ENCODE assay signal across 8 mouse cellular contexts in the genomic region with DNA sequence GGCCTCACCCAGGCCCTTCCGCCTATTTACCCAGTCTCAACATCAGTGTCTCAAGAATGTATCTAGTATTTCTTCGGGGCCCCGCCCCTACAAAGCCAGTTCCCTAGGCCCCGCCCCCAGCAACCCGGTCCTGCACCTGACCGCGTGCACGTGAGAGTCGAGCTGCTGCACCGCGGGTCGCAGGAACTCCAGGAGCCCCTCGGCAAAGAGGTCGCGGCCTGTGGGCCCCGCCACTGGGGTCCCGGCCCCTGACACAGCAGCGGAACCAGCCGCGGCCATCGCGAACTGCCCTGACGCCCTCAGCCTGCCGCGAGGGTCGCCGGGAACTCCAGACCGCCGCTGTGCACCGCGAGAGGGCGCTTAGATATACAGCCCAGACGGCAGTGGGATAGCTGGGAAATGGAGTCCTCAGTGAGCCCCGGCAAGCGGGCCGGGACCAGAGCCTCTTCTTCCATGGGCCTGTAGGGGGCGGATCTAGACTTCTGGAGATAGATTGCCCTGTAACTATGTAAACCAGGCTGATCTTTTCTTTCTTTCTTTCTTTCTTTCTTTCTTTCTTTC. TPM values are rescaled to one million over a fixed set of nuclear protein-coding genes. Genes with fewer than 3 reads are reported as not detected.
DNase-seq lines count a peak whose midpoint lies in the region; ATAC-seq and TF ChIP-seq lines count a peak whose summit lies in the region.

TSS of gene Snapin (minus strand) at position 338 of the 561 bp plus-strand sequence.

- H3K36me3 ChIP-seq in G1E (replicated peaks), result peaks cover 61% of the 10 kb centered on the region
- H3K36me3 ChIP-seq in forebrain, postnatal 0 days (ENCODE audit: insufficient read depth), result peaks cover 40% of the 10 kb centered on the region
- peaks cover 37% of the 10 kb centered on the region for H3K36me3 ChIP-seq in lung, embryonic 15.5 days

- peaks cover 22% of the 10 kb centered on the region for H3K4me1 ChIP-seq in G1E (ENCODE audit: insufficient read depth, low read depth, low read length)
- H3K4me1 ChIP-seq in forebrain, postnatal 0 days (ENCODE audit: insufficient read depth), result no peaks in the 10 kb centered on the region
- peaks cover 9% of the 10 kb centered on the region for H3K4me1 ChIP-seq in lung, embryonic 15.5 days

- TF ChIP-seq CTCF in G1E (IDR thresholded peaks at IDR 0.05; ENCODE audit: low read depth, low read length), result 0 out of 2 replicates have a peak, but pooled peaks have one; percentile 7
- TF ChIP-seq CTCF in forebrain, postnatal 0 days (IDR thresholded peaks at IDR 0.05; ENCODE audit: low read depth), result peak; percentile 94

- peak; percentile 88 for DNase-seq in G1E (ENCODE audit: low spot score)
- DNase-seq in cerebellum, adult 18-20 months, result peak; percentile 95 to 96
- DNase-seq in forebrain, postnatal 0 days, result peak; percentile 95
- DNase-seq in heart, postnatal 4 days, result peak; percentile 98
- peak; percentile 90 to 96 for DNase-seq in layer of hippocampus, adult 8-10 months (ENCODE audit: low spot score in 2 of 2)
- peak; percentile 92 for DNase-seq in ovary, adult 18-20 months (ENCODE audit: low spot score)
- peak; percentile 95 for DNase-seq in thymus, postnatal 0 days (ENCODE audit: low spot score)

- H3K9ac ChIP-seq in forebrain, postnatal 0 days, result peak within 1 kb of the TSS; percentile 77
- H3K9ac ChIP-seq in lung, embryonic 15.5 days, result peak within 1 kb of the TSS; percentile 78

- peak within 1 kb of the TSS; percentile 84 for H3K27ac ChIP-seq in forebrain, postnatal 0 days (ENCODE audit: low read depth, low read length)
- H3K27ac ChIP-seq in lung, embryonic 15.5 days, result peak within 1 kb of the TSS; percentile 94

- no peaks in the 10 kb centered on the region for H3K9me3 ChIP-seq in G1E (replicated peaks)
- H3K9me3 ChIP-seq in forebrain, postnatal 0 days (ENCODE audit: low read length), result no peaks in the 10 kb centered on the region
- no peaks in the 10 kb centered on the region for H3K9me3 ChIP-seq in lung, embryonic 15.5 days

- H3K4me2 ChIP-seq in forebrain, postnatal 0 days (ENCODE audit: low read depth), result peak within 1 kb of the TSS; percentile 73
- peak within 1 kb of the TSS; percentile 67 for H3K4me2 ChIP-seq in lung, embryonic 15.5 days

- ATAC-seq in G1E (ENCODE audit: extremely low read depth, insufficient number of reproducible peaks, low FRiP score, poor library complexity, severe bottlenecking), result peak; percentile 99
- peak; percentile 99 for ATAC-seq in forebrain, postnatal 0 days
- ATAC-seq in lung, embryonic 15.5 days (ENCODE audit: borderline replicate concordance, extremely low read depth, low FRiP score, low TSS enrichment), result peak; percentile 99

- H3K4me3 ChIP-seq in G1E (ENCODE audit: low read depth, low read length), result peak within 1 kb of the TSS; percentile 77
- H3K4me3 ChIP-seq in forebrain, postnatal 0 days (ENCODE audit: low read depth, low read length), result peak within 1 kb of the TSS; percentile 76
- peak within 1 kb of the TSS; percentile 93 for H3K4me3 ChIP-seq in lung, embryonic 15.5 days

- under 1% methylated on average over 37 of the region's 37 CpGs for WGBS in forebrain, postnatal 0 days
- WGBS in lung, embryonic 15.5 days, result under 1% methylated on average over 37 of the region's 37 CpGs

- H3K27me3 ChIP-seq in G1E (ENCODE audit: insufficient read depth, low read length), result no peaks in the 10 kb centered on the region
- no peaks in the 10 kb centered on the region for H3K27me3 ChIP-seq in forebrain, postnatal 0 days (ENCODE audit: insufficient read depth, low read length)
- H3K27me3 ChIP-seq in lung, embryonic 15.5 days, result no peaks in the 10 kb centered on the region

RNA-seq across cellular contexts. Expression of gene Snapin, which starts in this region (rescaled TPM):
- total RNA-seq in G1E (2014; fragmentation: Nextera tagmentation) (58.0 and 61.9 TPM in 2 replicates), G1E (2017) (42.5 and 46.2 TPM in 2 replicates)
- polyA plus RNA-seq in G1E (2012), result 3.4 and 3.5 TPM in 2 replicates
- total RNA-seq in forebrain, postnatal 0 days (2014; rRNA removed), result 41.4 and 48.2 TPM in 2 replicates
- 79.1 and 80.4 TPM in 2 replicates for polyA plus RNA-seq in forebrain, postnatal 0 days (2015; fragmentation: Nextera tagmentation; extraction: Ambion mirVana)
- 10 to 100 TPM; 50.0 to 58.0 TPM for total RNA-seq in heart, postnatal 4 days (2021)
- 10 to 100 TPM; 54.7 to 68.9 (median 63.0) TPM for total RNA-seq in layer of hippocampus, adult 8-10 months (2022)
- polyA plus RNA-seq in lung, embryonic 15.5 days (2015; fragmentation: Nextera tagmentation; extraction: Ambion mirVana), result 77.3 and 85.6 TPM in 2 replicates
- polyA plus RNA-seq in thymus, postnatal 0 days (2015; fragmentation: Nextera tagmentation; extraction: Ambion mirVana), result 61.9 and 65.5 TPM in 2 replicates

Comparison
In these comparisons a context has a peak if more than half of its experiments do, and no peak if none do; other contexts are left out.
1. Peak in every context shown above with its lines: DNase-seq, ATAC-seq, H3K4me3 ChIP-seq and H3K27ac ChIP-seq.
2. RNA of gene Snapin (polyA plus RNA-seq): 77.3 to 85.6 TPM in lung, embryonic 15.5 days, 79.1 to 80.4 TPM in forebrain, postnatal 0 days and 61.9 to 65.5 TPM in thymus, postnatal 0 days; 3.4 to 3.5 TPM in G1E; every median in the first group is over 10 times any median in the second.